8 mouse cellular contexts compared by ENCODE assay signal in genomic region chr10:44460095-44460810, GRCm38 (mm10).
DNase-seq lines count a peak whose midpoint lies in the region; ATAC-seq and TF ChIP-seq lines count a peak whose summit lies in the region.

No protein-coding gene starts in this region.

- intact Hi-C loops in heart, postnatal 10 days (cut with DNase I), result loop anchor here (5.0 kb wide), 1 partner anchor 172 kb away; no protein-coding TSS in a partner anchor

- no peak for ATAC-seq in stomach, embryonic 15.5 days (ENCODE audit: insufficient read depth, low FRiP score, low read depth)

- H3K36me3 ChIP-seq in E14TG2a.4 (ENCODE audit: insufficient read depth, low read length), result peaks cover 6% of the 10 kb centered on the region
- H3K36me3 ChIP-seq in stomach, embryonic 15.5 days, result no peaks in the 10 kb centered on the region

- peaks cover 27% of the 10 kb centered on the region for H3K27me3 ChIP-seq in E14TG2a.4 (ENCODE audit: insufficient read depth, low read length)
- H3K27me3 ChIP-seq in stomach, embryonic 15.5 days (replicated peaks), result peaks cover 40% of the 10 kb centered on the region

- 20% methylated on average over 6 of the region's 6 CpGs for WGBS in lung, adult 2 months
- WGBS in stomach, embryonic 15.5 days, result 22% methylated on average over 6 of the region's 6 CpGs

- peak overlapping the region; percentile 98; the same call in 1 of the 2 replicates for H3K4me2 ChIP-seq in stomach, embryonic 15.5 days

- peak; percentile 75 for TF ChIP-seq CTCF in layer of hippocampus, adult 2 months (conservative IDR thresholded peaks at IDR 0.05)
- peak; percentile 20; the same call in 1 of the 2 replicates for TF ChIP-seq CTCF in E14TG2a.4 (conservative IDR thresholded peaks at IDR 0.05; ENCODE audit: low read length)
- TF ChIP-seq CTCF in lung, adult 2 months (IDR thresholded peaks at IDR 0.05; ENCODE audit: insufficient read depth, low read length), result peak; percentile 28; the same call in 1 of the 2 replicates

- DNase-seq in layer of hippocampus, adult 2 months (ENCODE audit: low spot score in 2 of 2), result peak in 1 of 2 experiments; percentile 42
- no peak for DNase-seq in layer of hippocampus, postnatal 36 days
- peak; percentile 61 to 72 for DNase-seq in adrenal gland, adult 18-20 months (ENCODE audit: low spot score in 2 of 2)
- peak; percentile 48 to 79 for DNase-seq in heart, postnatal 10 days
- DNase-seq in lung, adult 2 months, result peak; percentile 62
- no peak for DNase-seq in urinary bladder, adult 18-20 months (ENCODE audit: low spot score in 2 of 2)

- peaks cover 71% of the 10 kb centered on the region for H3K4me1 ChIP-seq in E14TG2a.4 (replicated peaks; ENCODE audit: low read depth, low read length)
- no peaks in the 10 kb centered on the region; the same call in 1 of the 2 replicates for H3K4me1 ChIP-seq in lung, adult 2 months (ENCODE audit: control insufficient read depth, insufficient read depth, low read length)
- H3K4me1 ChIP-seq in stomach, embryonic 15.5 days, result peaks cover 17% of the 10 kb centered on the region

- H3K4me3 ChIP-seq in layer of hippocampus, adult 2 months, result no peak overlapping the region
- no peak overlapping the region for H3K4me3 ChIP-seq in E14TG2a.4 (replicated peaks; ENCODE audit: low read length)
- H3K4me3 ChIP-seq in lung, adult 2 months (replicated peaks; ENCODE audit: extremely low read depth, low read depth, low read length), result no peak overlapping the region
- H3K4me3 ChIP-seq in stomach, embryonic 15.5 days (replicated peaks), result no peak overlapping the region

- no peak for TF ChIP-seq POLR2A in lung, adult 2 months (IDR thresholded peaks at IDR 0.05; ENCODE audit: borderline replicate concordance, extremely low read depth, low read depth, low read length)

- no peak overlapping the region for H3K27ac ChIP-seq in layer of hippocampus, adult 2 months
- no peak overlapping the region for H3K27ac ChIP-seq in stomach, embryonic 15.5 days

- no peaks in the 10 kb centered on the region for H3K9me3 ChIP-seq in E14TG2a.4 (ENCODE audit: low read length)
- H3K9me3 ChIP-seq in stomach, embryonic 15.5 days, result no peaks in the 10 kb centered on the region

- no peak overlapping the region for H3K9ac ChIP-seq in stomach, embryonic 15.5 days

Comparison
In these comparisons a context has a peak if more than half of its experiments do, and no peak if none do; other contexts are left out.
1. DNase-seq: peak in adrenal gland, adult 18-20 months (2 of 2), heart, postnatal 10 days (2 of 2) and lung, adult 2 months (single experiment); none in layer of hippocampus, postnatal 36 days (0 of 2) and urinary bladder, adult 18-20 months (0 of 2).
2. CTCF ChIP-seq: peak in every context shown above with its lines; median percentile 75 in layer of hippocampus, adult 2 months; 28 in lung, adult 2 months; 20 in E14TG2a.4.